ENCODE assay signal across 25 mouse cellular contexts in genomic region chr2:112289507-112289906, GRCm38 (mm10). TPM values are rescaled to one million over a fixed set of nuclear protein-coding genes. Genes with fewer than 3 reads are reported as not detected.
DNase-seq lines count a peak whose midpoint lies in the region; ATAC-seq and TF ChIP-seq lines count a peak whose summit lies in the region.
"Had no signal": no experiment of that assay in that cellular context is flagged by ENCODE, and none has a peak within 500 bp of the region (broad histone marks: within the 10 kb centered on the region; RNA-seq: fewer than 3 reads in every experiment).

No protein-coding gene starts in this region.

- no peak for TF ChIP-seq EP300 in heart, postnatal 0 days (IDR thresholded peaks at IDR 0.05; ENCODE audit: low read depth)

- no peaks in the 10 kb centered on the region for H3K36me3 ChIP-seq in heart, embryonic 15.5 days
- no peaks in the 10 kb centered on the region for H3K36me3 ChIP-seq in heart, postnatal 0 days (replicated peaks; ENCODE audit: control insufficient read depth, insufficient read depth, low read length)
- H3K36me3 ChIP-seq in intestine, embryonic 16.5 days (ENCODE audit: control insufficient read depth, insufficient read depth, low read length): no peaks in the 10 kb centered on the region
- H3K36me3 ChIP-seq in small intestine, adult 2 months (ENCODE audit: control insufficient read depth, insufficient read depth, low read length): peaks cover 4% of the 10 kb centered on the region; the same call in 1 of the 2 replicates
- H3K36me3 ChIP-seq: embryonic facial prominence, embryonic 10.5 days; embryonic facial prominence, embryonic 12.5 days; forebrain, embryonic 15.5 days had no signal

- WGBS in heart, embryonic 15.5 days: 79% methylated on average over 3 of the region's 3 CpGs
- 50% methylated on average over 3 of the region's 3 CpGs for WGBS in heart, postnatal 0 days
- WGBS in intestine, embryonic 16.5 days: 53% methylated on average over 3 of the region's 3 CpGs
- WGBS in small intestine, adult 2 months: 39% methylated on average over 3 of the region's 3 CpGs

- H3K9ac ChIP-seq in heart, embryonic 15.5 days: no peak overlapping the region
- H3K9ac ChIP-seq in heart, postnatal 0 days (replicated peaks; ENCODE audit: low read depth, low read length): no peak overlapping the region
- no peak overlapping the region for H3K9ac ChIP-seq in intestine, embryonic 16.5 days (ENCODE audit: low read depth, low read length)
- H3K9ac ChIP-seq: embryonic facial prominence, embryonic 12.5 days; forebrain, embryonic 13.5 days; forebrain, embryonic 15.5 days had no signal

- H3K4me2 ChIP-seq in heart, embryonic 15.5 days: no peak overlapping the region
- H3K4me2 ChIP-seq in heart, postnatal 0 days (ENCODE audit: low read depth, low read length): no peak overlapping the region
- H3K4me2 ChIP-seq in intestine, embryonic 16.5 days (ENCODE audit: low read depth, low read length): no peak overlapping the region
- H3K4me2 ChIP-seq: embryonic facial prominence, embryonic 12.5 days; forebrain, embryonic 13.5 days; forebrain, embryonic 15.5 days had no signal

- no peak for ATAC-seq in heart, embryonic 15.5 days (replicated peaks; ENCODE audit: insufficient number of reproducible peaks, insufficient read depth, low FRiP score, low read depth)
- ATAC-seq in heart, postnatal 0 days (ENCODE audit: insufficient read depth, low read depth): no peak
- ATAC-seq in intestine, embryonic 16.5 days: peak; percentile 80
- ATAC-seq: forebrain, embryonic 13.5 days; forebrain, embryonic 15.5 days had no signal

- H3K4me1 ChIP-seq in heart, embryonic 15.5 days (replicated peaks): peaks cover 17% of the 10 kb centered on the region
- H3K4me1 ChIP-seq in heart, postnatal 0 days (ENCODE audit: control insufficient read depth, insufficient read depth): peaks cover 20% of the 10 kb centered on the region
- H3K4me1 ChIP-seq in intestine, embryonic 16.5 days (ENCODE audit: control insufficient read depth, insufficient read depth, low read length): no peaks in the 10 kb centered on the region
- peaks cover 5% of the 10 kb centered on the region for H3K4me1 ChIP-seq in small intestine, adult 2 months (ENCODE audit: control insufficient read depth, insufficient read depth, insufficient read length, low read length)
- H3K4me1 ChIP-seq: embryonic facial prominence, embryonic 12.5 days had no signal

- no peak for TF ChIP-seq CTCF in heart, postnatal 0 days (IDR thresholded peaks at IDR 0.05; ENCODE audit: low read depth)
- TF ChIP-seq CTCF in small intestine, adult 2 months (IDR thresholded peaks at IDR 0.05; ENCODE audit: extremely low read depth, insufficient read length, insufficient replicate concordance, low read depth, low read length): no peak

- DNase-seq in heart, postnatal 36 days: no peak
- DNase-seq in heart, postnatal 0 days (ENCODE audit: low spot score): no peak
- no peak for DNase-seq in heart, postnatal 25 days (ENCODE audit: low spot score)
- no peak for DNase-seq in left cerebral cortex, postnatal 25 days (ENCODE audit: low spot score in 2 of 2)
- DNase-seq in thymus, postnatal 10 days (ENCODE audit: low spot score in 2 of 2): no peak
- DNase-seq: adrenal gland, adult 2 months; adrenal gland, postnatal 10 days; adrenal gland, postnatal 25 days; cerebellum, adult 11-12 months; cerebellum, adult 2 months; cerebellum, adult 9-10 months; cerebellum, postnatal 10 days; cerebellum, postnatal 25 days had no signal

- no peak for TF ChIP-seq POLR2A in small intestine, adult 2 months (IDR thresholded peaks at IDR 0.05; ENCODE audit: low read depth, low read length)

- no peaks in the 10 kb centered on the region for H3K27me3 ChIP-seq in heart, embryonic 15.5 days
- H3K27me3 ChIP-seq in heart, postnatal 0 days (ENCODE audit: control insufficient read depth, insufficient read depth, low read length): no peaks in the 10 kb centered on the region
- no peaks in the 10 kb centered on the region for H3K27me3 ChIP-seq in intestine, embryonic 16.5 days (replicated peaks; ENCODE audit: control insufficient read depth, insufficient read depth, low read length)
- H3K27me3 ChIP-seq in small intestine, adult 2 months (ENCODE audit: control insufficient read depth, insufficient read depth, low read length): no peaks in the 10 kb centered on the region
- H3K27me3 ChIP-seq: embryonic facial prominence, embryonic 12.5 days; forebrain, embryonic 13.5 days; forebrain, embryonic 15.5 days had no signal

- intact Hi-C loops in heart, postnatal 36 days (cut with DNase I): no loop called here
- intact Hi-C loops in heart, postnatal 25 days (cut with DNase I): no loop called here
- intact Hi-C loops in left cerebral cortex, postnatal 25 days (cut with DNase I): no loop called here

- peak overlapping the region; percentile 26 for H3K27ac ChIP-seq in heart, embryonic 15.5 days
- H3K27ac ChIP-seq in heart, postnatal 0 days (ENCODE audit: low read depth): peak overlapping the region; percentile 43; the same call in 1 of the 2 replicates
- peak overlapping the region; percentile 83 for H3K27ac ChIP-seq in intestine, embryonic 16.5 days (ENCODE audit: low read length)
- H3K27ac ChIP-seq in small intestine, adult 2 months (ENCODE audit: insufficient read depth, low read depth, low read length): peak overlapping the region; percentile 61
- H3K27ac ChIP-seq: embryonic facial prominence, embryonic 10.5 days; embryonic facial prominence, embryonic 12.5 days; forebrain, embryonic 13.5 days; forebrain, embryonic 15.5 days had no signal

- no peak overlapping the region for H3K4me3 ChIP-seq in heart, embryonic 15.5 days
- H3K4me3 ChIP-seq in heart, postnatal 0 days (ENCODE audit: low read depth, low read length): no peak overlapping the region
- H3K4me3 ChIP-seq in intestine, embryonic 16.5 days (ENCODE audit: low read length): no peak overlapping the region
- H3K4me3 ChIP-seq in small intestine, adult 2 months (ENCODE audit: low read depth, low read length): no peak overlapping the region
- H3K4me3 ChIP-seq: embryonic facial prominence, embryonic 10.5 days; embryonic facial prominence, embryonic 12.5 days; forebrain, embryonic 13.5 days; forebrain, embryonic 15.5 days had no signal

- H3K9me3 ChIP-seq in heart, embryonic 15.5 days (replicated peaks): no peaks in the 10 kb centered on the region
- H3K9me3 ChIP-seq in heart, postnatal 0 days (replicated peaks; ENCODE audit: control insufficient read depth, low read length): no peaks in the 10 kb centered on the region
- no peaks in the 10 kb centered on the region for H3K9me3 ChIP-seq in intestine, embryonic 16.5 days (ENCODE audit: control insufficient read depth, low read length)
- H3K9me3 ChIP-seq: embryonic facial prominence, embryonic 10.5 days; embryonic facial prominence, embryonic 12.5 days; forebrain, embryonic 13.5 days; forebrain, embryonic 15.5 days had no signal

RNA-seq across cellular contexts. Expression of gene Gm21985, which starts 23.4 kb away (rescaled TPM):
- polyA plus RNA-seq in heart, embryonic 15.5 days (2015; fragmentation: Nextera tagmentation; extraction: Ambion mirVana): not detected in 2 replicates
- 1 to 10 TPM in 1 of 2 experiments, under 1 TPM in 1; 0.89 to 1.6 TPM for total RNA-seq in heart, postnatal 36 days (2021)
- not detected in 2 replicates for total RNA-seq in heart, postnatal 0 days (2014; rRNA removed; ENCODE audit: low replicate concordance)
- not detected in 2 replicates for polyA plus RNA-seq in heart, postnatal 0 days (2015; fragmentation: Nextera tagmentation; extraction: Ambion mirVana)
- under 1 TPM; 0.55 to 0.59 TPM for total RNA-seq in heart, postnatal 25 days (2021)
- polyA plus RNA-seq in intestine, embryonic 16.5 days (2015; fragmentation: Nextera tagmentation; extraction: Ambion mirVana): not detected in 2 replicates
- not detected in 2 replicates for polyA plus RNA-seq in small intestine, adult 2 months (2012; rRNA removed)
- 1 to 10 TPM; 4.1 to 4.4 TPM for total RNA-seq in left cerebral cortex, postnatal 25 days (2021)
- total RNA-seq: adrenal gland, postnatal 25 days; adrenal gland, postnatal 4 days had no signal
- polyA plus RNA-seq: adrenal gland, adult 2 months; brain, embryonic 14.5 days; C2C12; cerebellum, adult 2 months; embryonic facial prominence, embryonic 10.5 days; embryonic facial prominence, embryonic 12.5 days; embryonic facial prominence, embryonic 14.5 days; forebrain, embryonic 13.5 days had no signal

RNA-seq across cellular contexts. Expression of gene Slc12a6, which starts 23.9 kb away (rescaled TPM):
- 9.6 and 11.4 TPM in 2 replicates for polyA plus RNA-seq in heart, embryonic 15.5 days (2015; fragmentation: Nextera tagmentation; extraction: Ambion mirVana)
- total RNA-seq in heart, postnatal 36 days (2021): 10 to 100 TPM; 36.0 to 39.9 TPM
- total RNA-seq in heart, postnatal 0 days (2014; rRNA removed; ENCODE audit: low replicate concordance): 42.8 and 48.1 TPM in 2 replicates
- polyA plus RNA-seq in heart, postnatal 0 days (2015; fragmentation: Nextera tagmentation; extraction: Ambion mirVana): 6.5 and 7.2 TPM in 2 replicates
- total RNA-seq in heart, postnatal 25 days (2021): 10 to 100 TPM; 34.9 to 37.3 TPM
- 11.9 and 14.9 TPM in 2 replicates for polyA plus RNA-seq in intestine, embryonic 16.5 days (2015; fragmentation: Nextera tagmentation; extraction: Ambion mirVana)
- 7.6 and 17.6 TPM in 2 replicates for polyA plus RNA-seq in small intestine, adult 2 months (2012; rRNA removed)
- 100 to 1,000 TPM; 119 to 130 TPM for total RNA-seq in left cerebral cortex, postnatal 25 days (2021)

RNA-seq across cellular contexts. Expression of gene Nop10, which starts 27.8 kb away (rescaled TPM):
- 159 and 160 TPM in 2 replicates for polyA plus RNA-seq in heart, embryonic 15.5 days (2015; fragmentation: Nextera tagmentation; extraction: Ambion mirVana)
- total RNA-seq in heart, postnatal 36 days (2021): 10 to 100 TPM; 61.8 to 62.8 TPM
- total RNA-seq in heart, postnatal 0 days (2014; rRNA removed; ENCODE audit: low replicate concordance): 95.5 and 125 TPM in 2 replicates
- 148 and 154 TPM in 2 replicates for polyA plus RNA-seq in heart, postnatal 0 days (2015; fragmentation: Nextera tagmentation; extraction: Ambion mirVana)
- 10 to 100 TPM; 62.2 to 64.3 TPM for total RNA-seq in heart, postnatal 25 days (2021)
- 214 and 238 TPM in 2 replicates for polyA plus RNA-seq in intestine, embryonic 16.5 days (2015; fragmentation: Nextera tagmentation; extraction: Ambion mirVana)
- 19.4 and 20.3 TPM in 2 replicates for polyA plus RNA-seq in small intestine, adult 2 months (2012; rRNA removed)
- 10 to 100 TPM; 50.4 to 55.0 TPM for total RNA-seq in left cerebral cortex, postnatal 25 days (2021)

RNA-seq across cellular contexts. Expression of gene Nutm1, which starts 30.4 kb away (rescaled TPM):
- polyA plus RNA-seq in heart, embryonic 15.5 days (2015; fragmentation: Nextera tagmentation; extraction: Ambion mirVana): not detected in 2 replicates
- not detected for total RNA-seq in heart, postnatal 36 days (2021)
- not detected in 2 replicates for total RNA-seq in heart, postnatal 0 days (2014; rRNA removed; ENCODE audit: low replicate concordance)
- not detected in 2 replicates for polyA plus RNA-seq in heart, postnatal 0 days (2015; fragmentation: Nextera tagmentation; extraction: Ambion mirVana)
- not detected for total RNA-seq in heart, postnatal 25 days (2021)
- 0.04 TPM in 1 of 2 replicates, not detected in the other for polyA plus RNA-seq in intestine, embryonic 16.5 days (2015; fragmentation: Nextera tagmentation; extraction: Ambion mirVana)
- not detected in 2 replicates for polyA plus RNA-seq in small intestine, adult 2 months (2012; rRNA removed)
- total RNA-seq in left cerebral cortex, postnatal 25 days (2021): under 1 TPM in 1 of 2 experiments, not detected in 1; 0.09 TPM
- total RNA-seq: adrenal gland, adult 2 months; adrenal gland, postnatal 10 days; adrenal gland, postnatal 25 days; adrenal gland, postnatal 4 days; ES-E14 had no signal
- polyA plus RNA-seq: adrenal gland, adult 2 months; brain, embryonic 14.5 days; cerebellum, adult 2 months; embryonic facial prominence, embryonic 10.5 days; embryonic facial prominence, embryonic 12.5 days; embryonic facial prominence, embryonic 14.5 days; forebrain, embryonic 13.5 days had no signal

RNA-seq across cellular contexts. Expression of gene Lpcat4, which starts 50.2 kb away (rescaled TPM):
- 10.4 and 11.9 TPM in 2 replicates for polyA plus RNA-seq in heart, embryonic 15.5 days (2015; fragmentation: Nextera tagmentation; extraction: Ambion mirVana)
- total RNA-seq in heart, postnatal 36 days (2021): 1 to 10 TPM; 2.3 to 2.5 TPM
- total RNA-seq in heart, postnatal 0 days (2014; rRNA removed; ENCODE audit: low replicate concordance): 5.0 and 10.0 TPM in 2 replicates
- 3.1 and 3.6 TPM in 2 replicates for polyA plus RNA-seq in heart, postnatal 0 days (2015; fragmentation: Nextera tagmentation; extraction: Ambion mirVana)
- total RNA-seq in heart, postnatal 25 days (2021): 1 to 10 TPM; 2.6 to 3.3 TPM
- polyA plus RNA-seq in intestine, embryonic 16.5 days (2015; fragmentation: Nextera tagmentation; extraction: Ambion mirVana): 19.9 and 22.6 TPM in 2 replicates
- 28.5 and 38.7 TPM in 2 replicates for polyA plus RNA-seq in small intestine, adult 2 months (2012; rRNA removed)
- total RNA-seq in left cerebral cortex, postnatal 25 days (2021): 100 to 1,000 TPM; 135 to 158 TPM

Comparison
In these comparisons a context has a peak if more than half of its experiments do, and no peak if none do; other contexts are left out.
1. H3K27ac ChIP-seq: peak in every context shown above with its lines; median percentile 83 in intestine, embryonic 16.5 days; 61 in small intestine, adult 2 months; 43 in heart, postnatal 0 days; 26 in heart, embryonic 15.5 days.